ENCODE assay signal across 21 mouse cellular contexts in genomic region chr5:131286680-131287079, GRCm38 (mm10). TPM values are rescaled to one million over a fixed set of nuclear protein-coding genes. Genes with fewer than 3 reads are reported as not detected.
DNase-seq lines count a peak whose midpoint lies in the region; ATAC-seq and TF ChIP-seq lines count a peak whose summit lies in the region.
"Had no signal": no experiment of that assay in that cellular context is flagged by ENCODE, and none has a peak within 500 bp of the region (broad histone marks: within the 10 kb centered on the region; RNA-seq: fewer than 3 reads in every experiment).

No protein-coding gene starts in this region.

- CTCF ChIA-PET in Patski (lab: Charles Lee): no interaction called here

- POLR2A ChIA-PET in Patski (lab: Charles Lee): no interaction called here

- in situ Hi-C loops in Patski (cut with MboI; ENCODE audit: low pct_unique_long_range_greater_than_20kb): no loop called here

- no peaks in the 10 kb centered on the region for H3K27me3 ChIP-seq in Patski
- H3K27me3 ChIP-seq: CH12.LX; embryonic facial prominence, embryonic 13.5 days; embryonic facial prominence, embryonic 15.5 days; forebrain, embryonic 12.5 days had no signal

- ATAC-seq in Patski: peak; percentile 84
- no peak for ATAC-seq in granulocyte monocyte progenitor cell, adult 5-6 weeks (replicated peaks; ENCODE audit: poor library complexity, severe bottlenecking)
- ATAC-seq: CD4-positive, CD25-positive, alpha-beta regulatory T cell, adult 4 months; forebrain, embryonic 14.5 days; forebrain, embryonic 16.5 days had no signal

- TF ChIP-seq CTCF in Patski (IDR thresholded peaks at IDR 0.05): no peak

- DNase-seq in adrenal gland, adult 2 months: peak; percentile 25
- DNase-seq in adrenal gland, postnatal 14 days: no peak
- DNase-seq in heart, adult 11 months: peak; percentile 77
- no peak for DNase-seq in heart, adult 9 months (ENCODE audit: low spot score in 2 of 2)
- no peak for DNase-seq in Patski (ENCODE audit: low read depth, low spot score)
- DNase-seq: adrenal gland, postnatal 25 days; B cell, adult 2 months; cerebellum, adult 11 months; cerebellum, adult 8-10 months; embryo, embryonic 11 days had no signal

RNA-seq across cellular contexts. Expression of gene Galnt17, which starts 21.6 kb away (rescaled TPM):
- 1 to 10 TPM; 2.5 to 6.4 TPM for total RNA-seq in adrenal gland, adult 2 months (2021)
- 2.9 and 3.0 TPM in 2 replicates for polyA plus RNA-seq in adrenal gland, adult 2 months (2012; rRNA removed)
- 4.7 and 5.4 TPM in 2 replicates for total RNA-seq in adrenal gland, postnatal 14 days (2021)
- 5.1 TPM for polyA plus RNA-seq in Patski (2021)
- not detected in 2 replicates for total RNA-seq in granulocyte monocyte progenitor cell, adult 5-6 weeks (2014; fragmentation: Nextera tagmentation)
- total RNA-seq in granulocyte monocyte progenitor cell, adult 5-6 weeks (2017): not detected in 2 replicates
- total RNA-seq: CH12.LX; common myeloid progenitor, adult 5-6 weeks had no signal
- polyA plus RNA-seq: CD4-positive, CD25-positive, alpha-beta regulatory T cell, adult 4 months; erythroblast, embryonic 14.5 days; G1E had no signal

Comparison
In these comparisons a context has a peak if more than half of its experiments do, and no peak if none do; other contexts are left out.
1. DNase-seq: peak in adrenal gland, adult 2 months (single experiment) and heart, adult 11 months (single experiment); none in adrenal gland, postnatal 14 days (single experiment), heart, adult 9 months (0 of 2) and Patski (single experiment).